20 mouse cellular contexts compared by ENCODE assay signal in the genomic region with DNA sequence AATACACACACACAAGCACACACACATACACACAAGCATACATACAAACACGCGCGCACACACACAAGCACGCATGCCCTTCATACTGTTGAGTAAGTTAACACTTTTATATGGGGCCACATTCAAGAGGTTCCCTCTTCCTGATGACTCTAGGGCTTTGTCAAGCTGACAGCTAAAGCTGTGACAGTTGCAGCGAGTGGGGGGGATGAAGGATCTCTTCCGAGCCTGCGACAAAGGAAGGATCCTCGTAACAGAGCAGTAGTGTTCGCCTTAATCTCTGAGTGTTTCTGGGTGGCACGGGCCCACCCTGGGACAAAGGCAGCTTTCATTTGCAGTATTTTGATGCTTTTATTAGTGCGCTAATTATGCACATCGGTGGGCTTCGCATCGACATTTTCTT.
A peak's percentile ranks its signal among the peaks of the same experiment; 100 is the strongest.
DNase-seq lines count a peak whose midpoint lies in the region; ATAC-seq and TF ChIP-seq lines count a peak whose summit lies in the region.
"Had no signal": no experiment of that assay in that cellular context is flagged by ENCODE, and none has a peak within 500 bp of the region (broad histone marks: within the 10 kb centered on the region; RNA-seq: fewer than 3 reads in every experiment).

No protein-coding gene starts in this region.

- peaks cover 13% of the 10 kb centered on the region for H3K4me1 ChIP-seq in forebrain, postnatal 0 days (ENCODE audit: insufficient read depth)
- peaks cover 31% of the 10 kb centered on the region for H3K4me1 ChIP-seq in midbrain, embryonic 10.5 days
- H3K4me1 ChIP-seq in neural tube, embryonic 13.5 days (replicated peaks) = peaks cover 67% of the 10 kb centered on the region

- peak; percentile 85 for ATAC-seq in forebrain, postnatal 0 days
- ATAC-seq in neural tube, embryonic 13.5 days (ENCODE audit: low read depth) = no peak
- no peak for ATAC-seq in megakaryocyte progenitor cell, adult 5-6 weeks (replicated peaks; ENCODE audit: poor library complexity)
- no peak for ATAC-seq in megakaryocyte, adult 5-6 weeks (ENCODE audit: poor library complexity, severe bottlenecking)

- DNase-seq in layer of hippocampus, adult 2 months (ENCODE audit: low spot score in 2 of 2) = no peak
- no peak for DNase-seq in layer of hippocampus, adult 11-12 months (ENCODE audit: low spot score)
- peak; percentile 59 for DNase-seq in forebrain, postnatal 0 days
- DNase-seq in midbrain, embryonic 10.5 days (ENCODE audit: low spot score) = no peak
- no peak for DNase-seq in layer of hippocampus, adult 18-20 months (ENCODE audit: low spot score in 2 of 2)
- DNase-seq: adrenal gland, adult 2 months; cerebellum, adult 8-10 months; heart, adult 2 months; heart, postnatal 10 days; kidney, adult 2 months; kidney, postnatal 25 days; layer of hippocampus, postnatal 36 days; lung, embryonic 14.5 days; lung, postnatal 4 days; spleen, adult 18-20 months had no signal

- no peak for TF ChIP-seq CTCF in layer of hippocampus, adult 2 months (conservative IDR thresholded peaks at IDR 0.05)
- TF ChIP-seq CTCF in forebrain, postnatal 0 days (IDR thresholded peaks at IDR 0.05; ENCODE audit: low read depth) = no peak

- H3K4me3 ChIP-seq in layer of hippocampus, adult 2 months = no peak overlapping the region
- H3K4me3 ChIP-seq in forebrain, postnatal 0 days (ENCODE audit: low read depth, low read length) = no peak overlapping the region
- no peak overlapping the region for H3K4me3 ChIP-seq in midbrain, embryonic 10.5 days
- no peak overlapping the region for H3K4me3 ChIP-seq in neural tube, embryonic 13.5 days
- H3K4me3 ChIP-seq: heart, adult 2 months; limb, embryonic 10.5 days had no signal

- WGBS in forebrain, postnatal 0 days = 43% methylated on average over 14 of the region's 14 CpGs
- WGBS in midbrain, embryonic 10.5 days = 74% methylated on average over 14 of the region's 14 CpGs
- WGBS in neural tube, embryonic 13.5 days = 55% methylated on average over 14 of the region's 14 CpGs

- no peak overlapping the region for H3K9ac ChIP-seq in forebrain, postnatal 0 days
- H3K9ac ChIP-seq in neural tube, embryonic 13.5 days = 0 out of 2 replicates have a peak overlapping the region, but pooled peaks have one; percentile 34
- H3K9ac ChIP-seq: lung, embryonic 14.5 days had no signal

- no peaks in the 10 kb centered on the region for H3K27me3 ChIP-seq in forebrain, postnatal 0 days (ENCODE audit: insufficient read depth, low read length)
- no peaks in the 10 kb centered on the region for H3K27me3 ChIP-seq in midbrain, embryonic 10.5 days (ENCODE audit: low read depth, poor library complexity, severe bottlenecking)
- no peaks in the 10 kb centered on the region for H3K27me3 ChIP-seq in neural tube, embryonic 13.5 days

- no peaks in the 10 kb centered on the region for H3K36me3 ChIP-seq in forebrain, postnatal 0 days (ENCODE audit: insufficient read depth)
- peaks cover 6% of the 10 kb centered on the region for H3K36me3 ChIP-seq in midbrain, embryonic 10.5 days
- peaks cover 4% of the 10 kb centered on the region; the same call in 1 of the 2 replicates for H3K36me3 ChIP-seq in neural tube, embryonic 13.5 days

- no peaks in the 10 kb centered on the region for H3K9me3 ChIP-seq in forebrain, postnatal 0 days (ENCODE audit: low read length)
- no peaks in the 10 kb centered on the region for H3K9me3 ChIP-seq in midbrain, embryonic 10.5 days (replicated peaks)
- no peaks in the 10 kb centered on the region for H3K9me3 ChIP-seq in neural tube, embryonic 13.5 days
- H3K9me3 ChIP-seq: limb, embryonic 10.5 days had no signal

- peak overlapping the region; percentile 68 for H3K27ac ChIP-seq in layer of hippocampus, adult 2 months
- H3K27ac ChIP-seq in forebrain, postnatal 0 days (ENCODE audit: low read depth, low read length) = 0 out of 2 replicates have a peak overlapping the region, but pooled peaks have one; percentile 9
- 0 out of 2 replicates have a peak overlapping the region, but pooled peaks have one; percentile 25 for H3K27ac ChIP-seq in midbrain, embryonic 10.5 days (replicated peaks)
- 0 out of 2 replicates have a peak overlapping the region, but pooled peaks have one; percentile 28 for H3K27ac ChIP-seq in neural tube, embryonic 13.5 days (replicated peaks)
- H3K27ac ChIP-seq: heart, adult 2 months had no signal

- no peak overlapping the region for H3K4me2 ChIP-seq in forebrain, postnatal 0 days (ENCODE audit: low read depth)
- no peak overlapping the region for H3K4me2 ChIP-seq in neural tube, embryonic 13.5 days
- H3K4me2 ChIP-seq: liver, embryonic 11.5 days; lung, embryonic 14.5 days had no signal

Comparison
In these comparisons a context has a peak if more than half of its experiments do, and no peak if none do; other contexts are left out.
1. H3K27ac ChIP-seq: peak in every context shown above with its lines; median percentile 68 in layer of hippocampus, adult 2 months; 28 in neural tube, embryonic 13.5 days; 25 in midbrain, embryonic 10.5 days; 9 in forebrain, postnatal 0 days.